Mouse (Mus musculus): ENCODE measurements around the gene Padi1.

Gene Padi1

DNA sequence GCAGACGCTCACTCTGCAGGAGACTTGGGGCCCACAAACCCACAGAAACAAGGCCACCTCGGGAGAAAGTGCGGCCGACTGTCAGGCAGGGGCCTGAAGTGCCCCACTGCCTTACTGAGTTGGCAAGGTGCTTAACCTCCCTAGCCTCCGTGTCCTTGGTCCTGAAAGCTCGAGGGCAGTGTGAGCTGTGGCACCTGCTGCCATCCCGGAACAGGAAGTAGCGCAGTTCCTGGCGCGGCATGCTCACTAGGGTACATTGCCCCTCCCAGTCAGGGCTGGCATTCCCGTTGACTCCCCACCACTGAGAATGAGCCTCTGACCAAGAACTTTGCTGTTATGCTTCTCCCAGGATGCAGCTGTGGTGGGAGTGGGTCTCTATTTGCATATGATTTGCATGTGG is 19.6 kb downstream of the Padi1 start:
- Histone ChIP-seq H3K27me3 (ENCODE audit: insufficient read depth, low read length) (peaks cover 8% of the 10 kb centered on the region; the same call in 1 of the 2 replicates), H3K4me3 (replicated peaks; ENCODE audit: low read length) (no peak overlapping the region), H3K36me3 (ENCODE audit: insufficient read depth, low read length) (no peaks in the 10 kb centered on the region), H3K4me1 (replicated peaks; ENCODE audit: low read depth, low read length) (no peaks in the 10 kb centered on the region), H3K9me3 (ENCODE audit: low read length) (peaks cover 38% of the 10 kb centered on the region)
- TF ChIP-seq NANOG (IDR thresholded peaks at IDR 0.05; ENCODE audit: borderline replicate concordance, low read length): no peak
- no peak for TF ChIP-seq POU5F1 (IDR thresholded peaks at IDR 0.05; ENCODE audit: borderline replicate concordance, low read length)
- TF ChIP-seq CTCF (conservative IDR thresholded peaks at IDR 0.05; ENCODE audit: low read length): no peak

DNA sequence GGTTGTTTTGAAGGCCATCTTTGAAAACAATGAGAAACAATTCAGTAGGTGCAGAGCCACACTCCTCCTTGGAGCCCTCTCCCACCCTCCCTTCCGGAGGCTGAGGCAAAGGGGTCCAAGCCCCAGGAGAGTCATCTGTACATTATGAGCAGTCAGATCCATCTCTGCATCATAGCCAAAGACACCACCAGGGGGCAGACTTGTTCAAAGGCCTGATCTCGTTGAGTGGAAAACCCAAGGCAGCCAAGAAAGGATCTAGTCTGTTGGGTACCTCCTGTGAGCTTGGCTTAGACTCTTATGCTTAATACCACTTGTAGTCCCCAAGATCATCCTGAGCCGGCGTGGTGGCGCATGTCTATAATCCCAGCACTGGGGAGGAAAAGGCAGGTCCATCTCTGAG is 23.6 kb downstream of the Padi1 start:
- Histone ChIP-seq H3K9me3 (ENCODE audit: low read length) (peaks cover 38% of the 10 kb centered on the region), H3K4me3 (replicated peaks; ENCODE audit: low read length) (no peak overlapping the region)

DNA sequence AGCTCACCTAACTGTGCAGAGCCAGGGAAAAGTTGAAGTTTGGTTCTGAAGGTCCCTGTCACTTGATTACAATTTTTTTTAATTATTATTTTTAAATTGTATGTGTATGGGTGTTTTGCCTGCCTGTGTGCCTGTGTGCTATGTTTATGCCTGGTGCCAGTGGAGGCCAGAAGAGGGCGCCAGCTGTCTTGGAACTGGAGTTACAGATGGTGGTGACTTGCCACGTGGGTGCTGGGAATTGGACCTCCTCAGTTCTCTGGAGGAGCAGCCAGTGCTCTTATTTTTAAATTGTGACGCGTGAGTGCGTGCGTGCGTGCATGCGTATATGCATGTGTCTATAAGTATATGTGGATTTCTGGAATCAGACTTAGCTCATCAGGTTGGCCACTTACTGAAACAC is 28.2 kb downstream of the Padi1 start:
- Histone ChIP-seq H3K4me1 (replicated peaks; ENCODE audit: low read depth, low read length) (peaks cover 46% of the 10 kb centered on the region), H3K36me3 (ENCODE audit: insufficient read depth, low read length) (no peaks in the 10 kb centered on the region), H3K27me3 (ENCODE audit: insufficient read depth, low read length) (peaks cover 5% of the 10 kb centered on the region; the same call in 1 of the 2 replicates), H3K9me3 (ENCODE audit: low read length) (peaks cover 9% of the 10 kb centered on the region), H3K4me3 (replicated peaks; ENCODE audit: low read length) (0 out of 2 replicates have a peak overlapping the region, but pooled peaks have one; percentile 43)
- TF ChIP-seq CTCF (conservative IDR thresholded peaks at IDR 0.05; ENCODE audit: low read length): no peak
- TF ChIP-seq NANOG (IDR thresholded peaks at IDR 0.05; ENCODE audit: borderline replicate concordance, low read length): no peak
- TF ChIP-seq POU5F1 (IDR thresholded peaks at IDR 0.05; ENCODE audit: borderline replicate concordance, low read length): no peak

More for the DNA sequence above, 23.6 kb downstream of the Padi1 start:
- Histone ChIP-seq H3K4me1 (replicated peaks; ENCODE audit: low read depth, low read length) (peaks cover 3% of the 10 kb centered on the region), H3K36me3 (ENCODE audit: insufficient read depth, low read length) (no peaks in the 10 kb centered on the region), H3K27me3 (ENCODE audit: insufficient read depth, low read length) (0 out of 2 replicates have a peak, but pooled peaks cover 4% of the 10 kb centered on the region)
- TF ChIP-seq NANOG (IDR thresholded peaks at IDR 0.05; ENCODE audit: borderline replicate concordance, low read length) (no peak), CTCF (conservative IDR thresholded peaks at IDR 0.05; ENCODE audit: low read length) (0 out of 2 replicates have a peak, but pooled peaks have one; percentile 4), POU5F1 (IDR thresholded peaks at IDR 0.05; ENCODE audit: borderline replicate concordance, low read length) (no peak)

DNA sequence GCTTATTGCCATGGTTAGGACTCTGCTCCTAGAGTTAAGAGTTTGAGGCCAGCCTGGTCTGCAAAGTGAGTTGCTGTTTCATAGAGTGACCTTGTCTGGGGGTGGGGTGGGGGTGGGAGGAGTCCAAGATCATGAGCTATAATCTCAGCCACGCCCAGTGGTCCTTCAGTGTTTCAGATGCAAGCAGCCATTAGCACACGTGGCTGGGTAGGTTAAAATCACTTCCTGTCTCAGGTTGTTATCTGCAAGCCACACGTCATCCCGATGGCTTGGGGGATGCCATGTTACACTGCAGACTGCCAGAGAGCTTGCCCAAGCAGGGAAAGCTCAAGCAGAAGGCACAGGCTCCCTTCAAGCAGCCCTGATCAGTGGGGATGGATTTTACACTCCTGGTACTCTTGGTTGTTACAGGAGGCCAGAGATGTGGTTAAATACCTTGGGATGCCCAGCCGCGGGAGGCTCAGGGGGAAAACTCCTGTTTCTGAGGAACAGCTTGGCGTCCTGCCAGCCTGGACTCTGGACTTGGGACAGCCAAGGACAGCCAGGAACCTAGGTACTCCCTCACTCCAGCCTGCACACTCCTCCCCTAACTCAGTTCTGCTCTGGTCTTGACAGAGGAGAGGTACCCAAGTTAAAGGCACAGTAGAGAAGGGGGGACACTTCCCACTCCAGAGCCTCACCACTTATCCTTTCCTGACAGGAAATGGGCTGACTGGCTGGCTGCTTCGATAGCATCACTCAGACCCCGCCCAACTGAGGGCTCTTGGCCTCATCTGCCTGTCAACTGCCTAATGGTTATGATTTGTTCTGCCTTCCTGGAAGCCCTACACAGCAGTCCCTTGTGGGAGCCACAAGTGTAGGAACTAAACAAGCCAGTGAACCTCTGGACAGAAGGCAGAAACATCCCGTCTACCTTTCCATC is 29.3 kb downstream of the Padi1 start:
- peaks cover 5% of the 10 kb centered on the region; the same call in 1 of the 2 replicates for H3K27me3 ChIP-seq (ENCODE audit: insufficient read depth, low read length)
- TF ChIP-seq CTCF (conservative IDR thresholded peaks at IDR 0.05; ENCODE audit: low read length) (no peak), POU5F1 (IDR thresholded peaks at IDR 0.05; ENCODE audit: borderline replicate concordance, low read length) (no peak), NANOG (IDR thresholded peaks at IDR 0.05; ENCODE audit: borderline replicate concordance, low read length) (no peak)
- H3K4me3 ChIP-seq (replicated peaks; ENCODE audit: low read length): peak overlapping the region; percentile 43; the same call in 1 of the 2 replicates
- peaks cover 56% of the 10 kb centered on the region for H3K4me1 ChIP-seq (replicated peaks; ENCODE audit: low read depth, low read length)
- no peaks in the 10 kb centered on the region for H3K9me3 ChIP-seq (ENCODE audit: low read length)
- no peaks in the 10 kb centered on the region for H3K36me3 ChIP-seq (ENCODE audit: insufficient read depth, low read length)

DNA sequence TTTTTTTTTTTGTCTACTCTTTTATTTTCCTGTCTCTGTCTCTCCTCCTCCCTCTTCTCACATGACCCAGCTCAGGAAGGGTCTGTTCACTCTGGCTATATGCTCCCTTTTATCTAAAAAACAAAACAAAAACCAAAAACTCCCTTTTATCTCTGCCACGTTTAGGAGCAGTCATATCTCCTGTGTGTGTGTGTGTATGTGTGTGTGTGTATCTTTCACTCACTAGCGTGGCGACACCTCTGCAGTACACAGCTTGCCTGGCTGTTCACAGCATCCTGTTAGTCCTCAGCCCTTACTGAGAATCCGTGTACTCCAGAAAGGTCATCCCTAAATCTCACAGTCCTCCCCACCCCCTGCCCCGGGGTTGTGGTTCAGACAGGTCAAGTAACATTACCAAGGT is 30.1 kb downstream of the Padi1 start:
- H3K4me3 ChIP-seq (replicated peaks; ENCODE audit: low read length): no peak overlapping the region
- no peaks in the 10 kb centered on the region for H3K36me3 ChIP-seq (ENCODE audit: insufficient read depth, low read length)
- H3K27me3 ChIP-seq (ENCODE audit: insufficient read depth, low read length): peaks cover 5% of the 10 kb centered on the region; the same call in 1 of the 2 replicates
- no peak for TF ChIP-seq NANOG (IDR thresholded peaks at IDR 0.05; ENCODE audit: borderline replicate concordance, low read length)
- no peak for TF ChIP-seq CTCF (conservative IDR thresholded peaks at IDR 0.05; ENCODE audit: low read length)
- no peak for TF ChIP-seq POU5F1 (IDR thresholded peaks at IDR 0.05; ENCODE audit: borderline replicate concordance, low read length)
- no peaks in the 10 kb centered on the region for H3K9me3 ChIP-seq (ENCODE audit: low read length)
- H3K4me1 ChIP-seq (replicated peaks; ENCODE audit: low read depth, low read length): peaks cover 62% of the 10 kb centered on the region

DNA sequence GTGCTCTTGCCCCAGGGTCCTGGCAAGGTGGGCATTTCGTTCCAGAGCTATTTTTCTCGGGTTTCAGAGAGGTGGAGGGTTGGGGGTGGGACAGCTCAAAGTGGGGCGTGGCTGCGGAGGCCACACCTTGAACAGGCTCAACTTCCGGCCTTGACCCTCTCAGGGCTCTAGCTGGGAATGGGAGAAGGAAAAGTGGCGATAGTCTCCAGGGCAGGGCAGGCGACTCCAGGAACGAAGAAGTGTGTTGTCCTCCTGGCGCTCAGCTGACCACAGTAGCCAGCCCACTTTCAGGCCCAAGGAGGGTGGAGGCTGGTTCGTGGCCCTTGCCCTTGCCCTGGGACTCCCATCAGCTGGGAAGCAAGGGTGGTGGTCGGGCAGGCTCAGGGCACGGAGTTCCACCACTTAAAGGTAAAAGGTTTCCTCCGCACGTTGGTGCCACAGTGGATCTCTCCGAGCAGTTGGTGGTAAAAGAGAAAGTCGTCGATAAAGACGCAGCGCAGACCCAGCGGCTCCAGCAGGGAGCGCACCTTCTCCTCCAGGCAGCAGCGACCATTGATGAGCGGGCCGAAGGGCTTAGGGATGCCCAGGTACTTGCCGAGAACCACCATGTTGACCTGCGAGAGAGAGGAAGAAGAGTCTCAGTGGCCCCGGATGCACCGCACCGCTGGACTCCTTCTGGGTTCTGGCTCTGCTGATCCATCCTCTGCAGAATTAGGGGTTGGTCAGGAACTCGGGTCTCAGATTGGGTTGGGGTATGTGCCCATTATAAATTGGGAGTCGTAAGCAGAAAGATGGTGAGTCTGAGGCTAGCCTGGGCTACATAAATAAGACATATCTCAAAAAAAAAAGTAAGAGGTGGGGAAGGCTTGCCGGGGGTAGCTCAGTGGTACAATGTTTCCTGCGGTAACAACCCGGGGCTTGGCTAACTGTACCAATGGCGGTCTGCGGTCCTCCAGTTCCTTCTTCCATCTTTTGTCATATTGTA is 31.0 kb downstream of the Padi1 start:
- H3K4me1 ChIP-seq (replicated peaks; ENCODE audit: low read depth, low read length): peaks cover 66% of the 10 kb centered on the region
- H3K9me3 ChIP-seq (ENCODE audit: low read length): no peaks in the 10 kb centered on the region
- no peak for TF ChIP-seq NANOG (IDR thresholded peaks at IDR 0.05; ENCODE audit: borderline replicate concordance, low read length)
- TF ChIP-seq POU5F1 (IDR thresholded peaks at IDR 0.05; ENCODE audit: borderline replicate concordance, low read length): no peak
- no peak; the same call in 1 of the 2 replicates for TF ChIP-seq CTCF (conservative IDR thresholded peaks at IDR 0.05; ENCODE audit: low read length)

DNA sequence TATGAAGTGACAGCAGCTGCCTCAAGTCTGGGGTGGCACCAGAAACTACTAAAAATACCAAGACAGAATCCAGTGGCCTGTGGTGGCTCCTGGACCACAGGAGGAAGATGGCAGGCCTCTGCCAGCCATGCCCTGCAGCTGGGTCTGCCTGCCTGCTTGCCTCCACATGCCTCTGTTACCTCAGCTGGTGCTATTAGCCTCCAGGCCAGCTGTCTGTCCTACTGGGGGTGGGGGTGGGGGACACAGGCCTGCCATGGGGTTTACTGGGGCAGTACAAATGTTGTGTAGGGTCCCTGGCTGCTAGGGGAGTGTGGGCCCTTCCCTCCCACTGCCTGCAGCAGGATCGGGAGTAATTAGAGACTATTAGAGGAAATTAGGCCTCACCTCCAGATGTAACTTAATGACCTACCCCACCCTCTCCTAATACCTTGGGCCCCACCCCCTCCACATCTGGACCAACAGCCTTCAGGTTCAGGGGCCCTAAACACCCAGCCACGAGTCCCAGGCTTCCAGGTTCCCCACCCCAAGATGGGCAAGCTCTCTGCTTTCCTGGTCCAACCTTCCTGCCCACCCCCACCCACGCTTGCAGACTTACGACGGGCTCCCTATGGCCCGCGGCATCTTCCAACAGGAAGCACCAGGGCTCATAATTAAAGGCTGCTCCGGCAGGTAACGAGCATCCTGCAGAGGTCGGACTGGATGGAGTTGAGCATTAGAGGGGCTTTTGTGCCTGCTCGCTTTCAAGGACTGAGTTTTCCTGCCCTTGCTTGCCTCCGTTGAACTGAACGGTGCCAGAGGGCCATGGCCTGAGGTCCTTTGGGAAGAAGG is 32.0 kb downstream of the Padi1 start:
- Histone ChIP-seq H3K4me1 (replicated peaks; ENCODE audit: low read depth, low read length) (peaks cover 66% of the 10 kb centered on the region), H3K27me3 (ENCODE audit: insufficient read depth, low read length) (peaks cover 5% of the 10 kb centered on the region; the same call in 1 of the 2 replicates), H3K36me3 (ENCODE audit: insufficient read depth, low read length) (no peaks in the 10 kb centered on the region), H3K4me3 (replicated peaks; ENCODE audit: low read length) (peak overlapping the region; percentile 64), H3K9me3 (ENCODE audit: low read length) (no peaks in the 10 kb centered on the region)
- TF ChIP-seq NANOG (IDR thresholded peaks at IDR 0.05; ENCODE audit: borderline replicate concordance, low read length): no peak

More for the DNA sequence above, 31.0 kb downstream of the Padi1 start:
- peak overlapping the region; percentile 64 for H3K4me3 ChIP-seq (replicated peaks; ENCODE audit: low read length)
- H3K27me3 ChIP-seq (ENCODE audit: insufficient read depth, low read length): peaks cover 5% of the 10 kb centered on the region; the same call in 1 of the 2 replicates
- no peaks in the 10 kb centered on the region for H3K36me3 ChIP-seq (ENCODE audit: insufficient read depth, low read length)
